Mouse (Mus musculus) heart, embryonic 14.5 days (tissue): ENCODE data around the gene Cpt2. TPM values are rescaled to one million over a fixed set of nuclear protein-coding genes. Genes with fewer than 3 reads are reported as not detected.

ENCODE experiments used
- ATAC-seq: fragments of 200-750 bp; cut with Nextera tagmentation; 2 replicates; pipeline ENCODE4 v1.8.0; 2017; ENCODE audit warnings: low read depth, moderate TSS enrichment; ENCODE audit not compliant: insufficient number of reproducible peaks, insufficient read depth, low FRiP score
- H3K27ac ChIP-seq, 2 experiments: fragments of 200-500 bp in 1 of 2; fragments of 300-500 bp in 1 of 2; sonication (generic) in 1 of 2; replicated peaks in 1 of 2; 2 replicates each; pipeline ENCODE4 v1.5.1; 2012 to 2014; ENCODE audit warnings: low read depth in 2 of 2, low read length in 2 of 2, control low read depth in 1 of 2, mild to moderate bottlenecking in 1 of 2, mixed read lengths in 1 of 2; ENCODE audit not compliant: control insufficient read depth in 1 of 2, insufficient read depth in 1 of 2
- H3K27me3 ChIP-seq: fragments of 300-500 bp; sonication (generic); 2 replicates; pipeline ENCODE4 v1.6.1; 2014; ENCODE audit warnings: mild to moderate bottlenecking, low read length, control low read depth; ENCODE audit not compliant: control insufficient read depth, insufficient read depth
- H3K36me3 ChIP-seq: fragments of 300-500 bp; sonication (generic); 2 replicates; pipeline ENCODE4 v1.6.1; 2014; ENCODE audit warnings: mild to moderate bottlenecking, control low read depth, low read length, mixed read lengths; ENCODE audit not compliant: control insufficient read depth, insufficient read depth
- H3K4me1 ChIP-seq, 2 experiments: fragments of 200-500 bp in 1 of 2; fragments of 300-500 bp in 1 of 2; sonication (generic) in 1 of 2; 2 replicates each; pipeline ENCODE4 v1.6.1; 2012 to 2014; ENCODE audit warnings: low read length in 2 of 2, control low read depth in 1 of 2, mixed read lengths in 1 of 2; ENCODE audit not compliant: control insufficient read depth in 2 of 2, insufficient read depth in 2 of 2
- H3K4me2 ChIP-seq: fragments of 300-500 bp; sonication (generic); 2 replicates; pipeline ENCODE4 v1.6.1; 2014; ENCODE audit warnings: mild to moderate bottlenecking, low read length
- H3K4me3 ChIP-seq, 2 experiments: fragments of 200-500 bp in 1 of 2; fragments of 300-500 bp in 1 of 2; sonication (generic) in 1 of 2; 2 replicates each; pipeline ENCODE4 v1.5.1; 2012 to 2014; ENCODE audit warnings: low read length in 2 of 2, mild to moderate bottlenecking in 2 of 2, control low read depth in 1 of 2, low read depth in 1 of 2, moderate library complexity in 1 of 2; ENCODE audit not compliant: control insufficient read depth in 1 of 2, insufficient read depth in 1 of 2
- H3K9ac ChIP-seq: fragments of 300-500 bp; sonication (generic); 2 replicates; pipeline ENCODE4 v1.6.1; 2014; ENCODE audit warnings: mild to moderate bottlenecking, low read length
- H3K9me3 ChIP-seq: fragments of 300-500 bp; sonication (generic); 2 replicates; pipeline ENCODE4 v1.6.1; 2016; ENCODE audit warnings: low read length, control low read depth; ENCODE audit not compliant: control insufficient read depth
- WGBS: fragments of 180-500 bp; shearing (Covaris S2); extraction: QIAGEN DNeasy Blood & Tissue Kit; methylation state at CpG from one replicate; pipeline ENCODE4 v1.1.7; 2014; 5-methylcytosine and 5-hydroxymethylcytosine counted together
- polyA plus RNA-seq: library from polyadenylated mRNA; unstranded; fragments of >200 nt; fragmentation: Nextera tagmentation; extraction: Ambion mirVana; gene quantifications from 2 replicates; pipeline ENCODE4 v1.2.1, GENCODE M21; 2014

The Cpt2 gene
- polyA plus RNA-seq, 1 experiment from 2014 or later = 75.6 TPM

DNA sequence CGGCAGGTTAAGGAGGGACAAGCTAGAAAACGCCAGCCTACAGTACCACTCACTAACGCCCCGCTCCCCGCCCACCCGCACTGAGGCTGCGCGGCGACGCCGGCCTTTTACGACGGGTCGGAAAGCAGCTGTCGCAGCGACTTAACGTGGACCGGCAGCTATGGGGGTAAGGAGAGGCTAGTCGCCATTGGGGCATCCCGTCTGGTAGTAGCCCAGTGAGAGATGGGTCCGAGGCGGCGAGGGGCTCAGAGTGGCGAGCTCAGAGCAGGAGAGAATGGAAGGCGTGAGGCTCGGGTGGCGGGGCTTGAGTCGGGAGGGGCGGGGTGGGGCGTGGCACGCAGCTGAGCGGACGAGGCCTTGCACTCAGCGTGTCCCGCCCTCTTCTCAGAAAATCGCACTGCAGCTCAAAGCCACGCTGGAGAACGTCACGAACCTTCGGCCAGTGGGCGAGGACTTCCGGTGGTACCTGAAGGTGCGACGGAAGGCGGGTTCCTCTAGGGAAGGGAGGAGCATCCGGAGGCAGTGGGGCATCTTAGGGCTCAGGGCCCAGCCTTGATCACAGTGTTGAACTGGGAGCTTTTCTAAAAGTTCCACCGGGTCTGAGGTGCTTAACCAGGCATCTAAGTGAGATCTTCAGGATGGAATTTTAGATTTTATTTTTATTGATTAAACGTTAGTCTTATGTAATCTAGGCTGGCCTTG lies 33.5 kb downstream of the Cpt2 start, which contains the start of gene 0610037L13Rik:
Gene 0610037L13Rik, plus strand, starts transcription at position 83 of the 702 bp plus-strand sequence.
- Histone ChIP-seq H3K27me3 (no peaks in the 10 kb centered on the region), H3K4me2 (peak within 1 kb of the TSS; percentile 90), H3K4me3 (peak within 1 kb of the TSS; percentile 64 to 77), H3K9me3 (no peaks in the 10 kb centered on the region), H3K4me1 (peaks cover 0 to 12% of the 10 kb centered on the region in 2 experiments; a peak in 1 of 4 replicates), H3K9ac (peak within 1 kb of the TSS; percentile 81), H3K27ac (peak within 1 kb of the TSS; percentile 82 to 86), H3K36me3 (peaks cover 63% of the 10 kb centered on the region)
- under 1% methylated on average over 48 of the region's 48 CpGs for WGBS
- ATAC-seq = peak; percentile 91

- Histone ChIP-seq H3K9ac (peak overlapping the region; percentile 81), H3K4me3 (peak overlapping the region; percentile 64 to 77), H3K9me3 (no peaks in the 10 kb centered on the region), H3K27me3 (no peaks in the 10 kb centered on the region), H3K4me1 (peaks cover 0 to 12% of the 10 kb centered on the region in 2 experiments; a peak in 1 of 4 replicates), H3K27ac (peak overlapping the region in 1 of 2 experiments; percentile 86; a peak in 2 of 4 replicates), H3K36me3 (peaks cover 63% of the 10 kb centered on the region), H3K4me2 (peak overlapping the region; percentile 90)
- 1% methylated on average over 12 of the region's 12 CpGs for WGBS
- 0 out of 2 replicates have a peak, but pooled peaks have one; percentile 4 for ATAC-seq
Observed at GRCm38 (mm10) chr4:107889385-107889730, 34.1 kb downstream of the Cpt2 start.

- H3K9ac ChIP-seq = no peak overlapping the region
- peaks cover 66% of the 10 kb centered on the region for H3K36me3 ChIP-seq
- WGBS = 86% methylated on average over 7 of the region's 7 CpGs
- H3K4me2 ChIP-seq = no peak overlapping the region
- H3K4me3 ChIP-seq = no peak overlapping the region
- H3K9me3 ChIP-seq = no peaks in the 10 kb centered on the region
- H3K27ac ChIP-seq = no peak overlapping the region
- no peaks in the 10 kb centered on the region for H3K27me3 ChIP-seq
- no peak for ATAC-seq
- H3K4me1 ChIP-seq = peaks cover 0 to 12% of the 10 kb centered on the region in 2 experiments; a peak in 1 of 4 replicates
Observed at GRCm38 (mm10) chr4:107886371-107886770, 37.0 kb downstream of the Cpt2 start.

DNA sequence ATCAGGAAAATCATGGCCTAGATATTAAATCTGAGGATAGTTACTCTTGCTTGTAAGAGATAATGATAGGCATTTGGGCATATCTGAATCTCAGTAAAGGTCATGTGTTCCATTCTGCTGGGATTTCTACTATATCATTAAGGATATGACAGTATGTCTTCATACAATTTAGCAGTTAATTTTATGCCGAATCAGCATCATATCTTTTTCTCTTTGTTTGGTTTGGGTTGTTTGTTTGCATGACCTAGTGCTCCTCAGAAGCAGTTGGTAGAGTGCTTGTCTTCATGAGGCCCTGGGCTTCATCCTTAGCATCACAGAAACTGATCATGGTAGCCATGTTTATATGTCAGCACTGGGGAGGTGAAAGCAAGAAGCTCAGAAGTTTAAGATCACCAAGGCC lies 41.8 kb downstream of the Cpt2 start:
- no peaks in the 10 kb centered on the region for H3K27me3 ChIP-seq
- no peak overlapping the region for H3K4me3 ChIP-seq
- H3K9ac ChIP-seq = no peak overlapping the region
- no peaks in the 10 kb centered on the region for H3K9me3 ChIP-seq
- ATAC-seq = no peak
- WGBS = 92% methylated on average over 1 of the region's 1 CpGs
- H3K4me2 ChIP-seq = no peak overlapping the region
- peaks cover 0 to 8% of the 10 kb centered on the region in 2 experiments; a peak in 2 of 4 replicates for H3K4me1 ChIP-seq
- H3K27ac ChIP-seq = no peak overlapping the region
- peaks cover 54% of the 10 kb centered on the region for H3K36me3 ChIP-seq

- Histone ChIP-seq H3K4me2 (peak within 1 kb of the TSS; percentile 88), H3K36me3 (peaks cover 33% of the 10 kb centered on the region), H3K27me3 (no peaks in the 10 kb centered on the region), H3K27ac (peak within 1 kb of the TSS; percentile 71 to 76), H3K9ac (peak within 1 kb of the TSS; percentile 93), H3K4me3 (peak within 1 kb of the TSS; percentile 77 to 99), H3K4me1 (peaks cover 0 to 8% of the 10 kb centered on the region in 2 experiments; a peak in 2 of 4 replicates), H3K9me3 (no peaks in the 10 kb centered on the region)
- WGBS = 2% methylated on average over 48 of the region's 48 CpGs
- peak; percentile 94 for ATAC-seq
Observed at GRCm38 (mm10) chr4:107879254-107880050, 44.0 kb downstream of the Cpt2 start, which contains the start of gene Magoh. Gene Magoh (plus strand): TSS chr4:107879755.

DNA sequence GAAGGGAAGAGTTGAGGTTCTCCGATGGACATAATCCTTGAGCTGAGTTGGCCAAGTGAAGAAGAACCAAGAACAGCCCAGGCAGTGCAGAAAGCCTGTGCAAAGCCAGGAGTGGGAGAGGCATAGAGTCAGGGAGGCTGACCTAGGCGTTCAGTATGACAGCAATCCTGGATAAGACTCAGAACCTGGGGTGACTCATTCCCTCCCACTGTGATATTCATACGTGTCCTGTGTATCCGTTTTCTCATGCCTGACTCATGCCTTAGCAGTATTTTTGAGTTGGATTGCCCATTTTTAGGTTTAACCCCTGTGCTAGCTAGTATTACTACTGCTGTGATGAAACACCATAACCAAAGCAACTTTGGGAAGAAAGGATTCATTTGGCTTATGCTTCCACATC lies 58.5 kb downstream of the Cpt2 start:
- no peaks in the 10 kb centered on the region for H3K36me3 ChIP-seq
- 68% methylated on average over 4 of the region's 4 CpGs for WGBS
- no peak overlapping the region for H3K27ac ChIP-seq
- H3K4me1 ChIP-seq = no peaks in the 10 kb centered on the region
- no peak overlapping the region for H3K4me3 ChIP-seq
- H3K9ac ChIP-seq = no peak overlapping the region
- no peaks in the 10 kb centered on the region for H3K9me3 ChIP-seq
- H3K4me2 ChIP-seq = no peak overlapping the region
- ATAC-seq = no peak
- H3K27me3 ChIP-seq = no peaks in the 10 kb centered on the region

- ATAC-seq = no peak
- Histone ChIP-seq H3K27me3 (no peaks in the 10 kb centered on the region), H3K4me1 (no peaks in the 10 kb centered on the region), H3K27ac (no peak overlapping the region), H3K9ac (no peak overlapping the region), H3K9me3 (no peaks in the 10 kb centered on the region), H3K4me3 (no peak overlapping the region), H3K4me2 (no peak overlapping the region), H3K36me3 (no peaks in the 10 kb centered on the region)
- 77% methylated on average over 7 of the region's 7 CpGs for WGBS
Observed at GRCm38 (mm10) chr4:107858995-107859394, 64.4 kb downstream of the Cpt2 start.
